Mouse (Mus musculus) small intestine, adult 2 months (tissue): ENCODE measurements at regions not wholly inside any gene's neighbourhood (a gene's known extent, or its start where the extent isn't known, plus 50 kb on each side); places are given as distances from the start of the nearest gene placed in this dataset.

Source experiments
- CTCF ChIP-seq: fragments of 200-500 bp; IDR thresholded peaks from 2 replicates; pipeline ENCODE4 v1.5.1; 2012; ENCODE audit warnings: low read depth, mild to moderate bottlenecking, control low read depth, inconsistent platforms, low read length, moderate library complexity, mixed read lengths; ENCODE audit not compliant: insufficient replicate concordance, insufficient read length; ENCODE audit errors: extremely low read depth
- POLR2A ChIP-seq: fragments of 200-500 bp; IDR thresholded peaks from 2 replicates; pipeline ENCODE4 v1.6.1; 2012; ENCODE audit warnings: low read depth, mild to moderate bottlenecking, control low read depth, inconsistent platforms, low read length, moderate library complexity

DNA sequence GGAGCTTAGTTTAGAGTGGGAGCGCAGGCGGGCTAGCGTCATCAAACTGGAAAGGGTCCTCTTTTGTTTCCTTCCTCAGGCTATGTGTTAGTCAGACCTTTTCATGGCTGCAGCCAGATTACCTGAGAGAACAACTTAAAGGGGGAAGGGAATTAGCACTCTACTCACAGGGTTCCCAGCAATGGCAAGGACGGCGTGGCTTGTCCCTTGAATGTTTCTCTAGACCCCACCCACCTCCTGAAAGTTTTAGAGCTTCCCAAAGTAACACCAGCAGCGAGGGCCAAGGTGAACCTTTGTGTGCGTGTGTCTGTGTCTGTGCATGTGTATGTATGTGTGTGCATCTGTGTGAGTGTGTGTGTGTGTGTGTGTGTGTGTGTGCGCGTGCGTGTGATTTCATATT lies 1151.0 kb upstream of the Gulo start:
- TF ChIP-seq POLR2A (no peak), CTCF (no peak)
